ENCODE assay signal across 27 mouse cellular contexts in the genomic region with DNA sequence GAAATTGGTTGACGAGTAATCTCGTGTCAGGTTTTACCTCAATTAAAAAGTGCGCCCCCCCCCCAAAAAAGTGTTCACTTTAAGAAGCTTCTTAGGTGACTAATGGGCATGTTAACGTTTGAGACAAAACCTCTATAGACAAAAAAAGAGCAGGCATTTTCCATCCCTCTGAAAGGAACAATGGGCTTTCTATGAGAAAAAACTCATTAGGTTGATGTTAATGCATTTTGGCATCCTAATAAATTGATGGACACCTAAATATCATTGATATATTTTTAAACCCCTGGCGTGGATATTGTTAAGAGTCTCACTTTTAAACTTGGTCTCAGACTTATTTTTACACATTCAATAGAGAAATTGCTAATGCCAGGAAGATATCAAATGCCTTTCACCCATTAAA.
"Had no signal": no experiment of that assay in that cellular context is flagged by ENCODE, and none has a peak within 500 bp of the region (broad histone marks: within the 10 kb centered on the region; RNA-seq: fewer than 3 reads in every experiment).

No protein-coding gene starts in this region.

- H3K4me3 ChIP-seq: embryonic facial prominence, embryonic 10.5 days; embryonic facial prominence, embryonic 12.5 days; embryonic facial prominence, embryonic 13.5 days; embryonic facial prominence, embryonic 15.5 days; erythroblast, embryonic 14.5 days; forebrain, embryonic 10.5 days; forebrain, embryonic 12.5 days; forebrain, embryonic 13.5 days; forebrain, embryonic 15.5 days; gastrocnemius, adult 2 months; heart, adult 2 months had no signal

- H3K4me1 ChIP-seq: embryonic facial prominence, embryonic 10.5 days; embryonic facial prominence, embryonic 12.5 days; embryonic facial prominence, embryonic 13.5 days; embryonic facial prominence, embryonic 15.5 days; forebrain, embryonic 10.5 days; forebrain, embryonic 12.5 days; forebrain, embryonic 13.5 days; forebrain, embryonic 15.5 days had no signal

- H3K27me3 ChIP-seq: embryonic facial prominence, embryonic 12.5 days; embryonic facial prominence, embryonic 13.5 days; embryonic facial prominence, embryonic 15.5 days; forebrain, embryonic 12.5 days; forebrain, embryonic 13.5 days; forebrain, embryonic 15.5 days had no signal

- ATAC-seq: forebrain, embryonic 13.5 days; forebrain, embryonic 14.5 days; forebrain, embryonic 15.5 days; forebrain, embryonic 16.5 days; forebrain, postnatal 0 days had no signal

- H3K36me3 ChIP-seq: embryonic facial prominence, embryonic 10.5 days; embryonic facial prominence, embryonic 12.5 days; embryonic facial prominence, embryonic 13.5 days; embryonic facial prominence, embryonic 15.5 days; forebrain, embryonic 10.5 days; forebrain, embryonic 12.5 days; forebrain, embryonic 15.5 days had no signal

- H3K9ac ChIP-seq: embryonic facial prominence, embryonic 12.5 days; embryonic facial prominence, embryonic 13.5 days; embryonic facial prominence, embryonic 15.5 days; forebrain, embryonic 12.5 days; forebrain, embryonic 13.5 days; forebrain, embryonic 15.5 days; forebrain, postnatal 0 days had no signal

- H3K4me2 ChIP-seq: embryonic facial prominence, embryonic 12.5 days; embryonic facial prominence, embryonic 13.5 days; embryonic facial prominence, embryonic 15.5 days; forebrain, embryonic 12.5 days; forebrain, embryonic 13.5 days; forebrain, embryonic 15.5 days had no signal

- H3K27ac ChIP-seq: embryonic facial prominence, embryonic 10.5 days; embryonic facial prominence, embryonic 12.5 days; embryonic facial prominence, embryonic 13.5 days; embryonic facial prominence, embryonic 15.5 days; forebrain, embryonic 10.5 days; forebrain, embryonic 12.5 days; forebrain, embryonic 13.5 days; forebrain, embryonic 15.5 days; gastrocnemius, adult 2 months; heart, adult 2 months had no signal

- DNase-seq: cerebellum, adult 8-10 months; cerebellum, adult 9-10 months; cerebellum, adult 9-11 months; cerebellum, postnatal 10 days; cerebellum, postnatal 14 days; cerebellum, postnatal 25 days; cerebellum, postnatal 36 days; embryo, embryonic 11 days; forebrain, postnatal 0 days; gastrocnemius, adult 2 months; gastrocnemius, postnatal 10 days; gastrocnemius, postnatal 14 days; gastrocnemius, postnatal 25 days; gastrocnemius, postnatal 36 days; heart, adult 18-20 months; heart, adult 2 months had no signal

- H3K9me3 ChIP-seq: embryonic facial prominence, embryonic 10.5 days; embryonic facial prominence, embryonic 12.5 days; embryonic facial prominence, embryonic 13.5 days; embryonic facial prominence, embryonic 15.5 days; forebrain, embryonic 10.5 days; forebrain, embryonic 12.5 days; forebrain, embryonic 13.5 days; forebrain, embryonic 15.5 days had no signal
